10 mouse cellular contexts compared by ENCODE assay signal in genomic region chr1:21053009-21053408, GRCm38 (mm10). TPM values are rescaled to one million over a fixed set of nuclear protein-coding genes. Genes with fewer than 3 reads are reported as not detected.
DNase-seq lines count a peak whose midpoint lies in the region; ATAC-seq and TF ChIP-seq lines count a peak whose summit lies in the region.
"Had no signal": no experiment of that assay in that cellular context is flagged by ENCODE, and none has a peak within 500 bp of the region (broad histone marks: within the 10 kb centered on the region; RNA-seq: fewer than 3 reads in every experiment).

No protein-coding gene starts in this region.

- H3K27ac ChIP-seq in hindbrain, embryonic 16.5 days (ENCODE audit: low read depth, low read length): no peak overlapping the region
- H3K27ac ChIP-seq in cerebellum, adult 2 months (ENCODE audit: insufficient read depth, low read length): no peak overlapping the region
- no peak overlapping the region for H3K27ac ChIP-seq in liver, embryonic 12.5 days

- DNase-seq in gastrocnemius, postnatal 25 days: peak; percentile 36
- DNase-seq in gastrocnemius, adult 8-10 months (ENCODE audit: low spot score in 2 of 2): no peak
- DNase-seq in right cerebral cortex, postnatal 10 days (ENCODE audit: low spot score in 2 of 2): peak; percentile 54 to 62
- DNase-seq in right cerebral cortex, adult 2 months (ENCODE audit: low spot score in 2 of 2): no peak
- DNase-seq in cerebellum, adult 2 months: no peak
- DNase-seq in thymus, postnatal 0 days (ENCODE audit: low spot score): no peak
- DNase-seq: cerebellum, adult 11-12 months; kidney, adult 8-10 months had no signal

- H3K36me3 ChIP-seq in hindbrain, embryonic 16.5 days (ENCODE audit: control insufficient read depth, insufficient read depth, low read length): no peaks in the 10 kb centered on the region
- H3K36me3 ChIP-seq in liver, embryonic 12.5 days: no peaks in the 10 kb centered on the region

- TF ChIP-seq CTCF in cerebellum, adult 2 months (IDR thresholded peaks at IDR 0.05; ENCODE audit: borderline replicate concordance, insufficient read depth, low read depth, low read length): no peak

- ATAC-seq in hindbrain, embryonic 16.5 days: peak; percentile 63
- ATAC-seq in liver, embryonic 12.5 days: no peak

- no peaks in the 10 kb centered on the region for H3K9me3 ChIP-seq in hindbrain, embryonic 16.5 days (ENCODE audit: control insufficient read depth, low read length)
- H3K9me3 ChIP-seq in liver, embryonic 12.5 days (replicated peaks): no peaks in the 10 kb centered on the region; the same call in 1 of the 2 replicates

- peaks cover 5% of the 10 kb centered on the region; the same call in 1 of the 2 replicates for H3K4me1 ChIP-seq in hindbrain, embryonic 16.5 days (ENCODE audit: control insufficient read depth, insufficient read depth, low read depth, low read length)
- H3K4me1 ChIP-seq in cerebellum, adult 2 months (ENCODE audit: control insufficient read depth, insufficient read depth, low read length): 0 out of 2 replicates have a peak, but pooled peaks cover 4% of the 10 kb centered on the region
- peaks cover 32% of the 10 kb centered on the region for H3K4me1 ChIP-seq in liver, embryonic 12.5 days

- no peaks in the 10 kb centered on the region for H3K27me3 ChIP-seq in hindbrain, embryonic 16.5 days (replicated peaks; ENCODE audit: control insufficient read depth, insufficient read depth, low read length)
- no peaks in the 10 kb centered on the region for H3K27me3 ChIP-seq in cerebellum, adult 2 months (ENCODE audit: control insufficient read depth, insufficient read depth, low read length)
- no peaks in the 10 kb centered on the region for H3K27me3 ChIP-seq in liver, embryonic 12.5 days (replicated peaks)

- no peak overlapping the region for H3K9ac ChIP-seq in hindbrain, embryonic 16.5 days (ENCODE audit: low read depth, low read length)
- H3K9ac ChIP-seq in liver, embryonic 12.5 days: no peak overlapping the region

- no peak overlapping the region for H3K4me3 ChIP-seq in hindbrain, embryonic 16.5 days (ENCODE audit: low read length)
- no peak overlapping the region for H3K4me3 ChIP-seq in cerebellum, adult 2 months (replicated peaks; ENCODE audit: insufficient read depth, low read depth, low read length)
- no peak overlapping the region for H3K4me3 ChIP-seq in liver, embryonic 12.5 days

- H3K4me2 ChIP-seq in hindbrain, embryonic 16.5 days (ENCODE audit: low read length): no peak overlapping the region
- no peak overlapping the region for H3K4me2 ChIP-seq in liver, embryonic 12.5 days

- WGBS in hindbrain, embryonic 16.5 days: 44% methylated on average over 9 of the region's 9 CpGs
- 28% methylated on average over 9 of the region's 9 CpGs for WGBS in cerebellum, adult 2 months
- WGBS in liver, embryonic 12.5 days (ENCODE audit: insufficient replicate concordance): 79% methylated on average over 9 of the region's 9 CpGs

- TF ChIP-seq POLR2A in cerebellum, adult 2 months (IDR thresholded peaks at IDR 0.05; ENCODE audit: borderline replicate concordance, insufficient read depth, low read length): no peak

RNA-seq across cellular contexts. Expression of gene Tram2, which starts 26.0 kb away (rescaled TPM):
- 1 to 10 TPM; 4.4 to 5.7 TPM for total RNA-seq in gastrocnemius, postnatal 25 days (2021)
- total RNA-seq in gastrocnemius, adult 8-10 months (2022): 1 to 10 TPM; 1.7 to 2.3 (median 1.8) TPM
- polyA plus RNA-seq in hindbrain, embryonic 16.5 days (2015; fragmentation: Nextera tagmentation; extraction: Ambion mirVana): 1.6 and 2.5 TPM in 2 replicates
- 0.93 and 1.0 TPM in 2 replicates for polyA plus RNA-seq in cerebellum, adult 2 months (2012; rRNA removed)
- polyA plus RNA-seq in liver, embryonic 12.5 days (2016; fragmentation: Nextera tagmentation; extraction: Ambion mirVana): 1.6 and 1.7 TPM in 2 replicates
- polyA plus RNA-seq in thymus, postnatal 0 days (2015; fragmentation: Nextera tagmentation; extraction: Ambion mirVana): 3.1 and 3.6 TPM in 2 replicates

Comparison
In these comparisons a context has a peak if more than half of its experiments do, and no peak if none do; other contexts are left out.
1. DNase-seq: peak in gastrocnemius, postnatal 25 days (single experiment) and right cerebral cortex, postnatal 10 days (2 of 2); none in gastrocnemius, adult 8-10 months (0 of 2), right cerebral cortex, adult 2 months (0 of 2), cerebellum, adult 2 months (0 of 2) and thymus, postnatal 0 days (single experiment).